Mouse (Mus musculus): ENCODE measurements at regions not wholly inside any gene's neighbourhood (a gene's known extent, or its start where the extent isn't known, plus 50 kb on each side); places are given as distances from the start of the nearest gene placed in this dataset.

DNA sequence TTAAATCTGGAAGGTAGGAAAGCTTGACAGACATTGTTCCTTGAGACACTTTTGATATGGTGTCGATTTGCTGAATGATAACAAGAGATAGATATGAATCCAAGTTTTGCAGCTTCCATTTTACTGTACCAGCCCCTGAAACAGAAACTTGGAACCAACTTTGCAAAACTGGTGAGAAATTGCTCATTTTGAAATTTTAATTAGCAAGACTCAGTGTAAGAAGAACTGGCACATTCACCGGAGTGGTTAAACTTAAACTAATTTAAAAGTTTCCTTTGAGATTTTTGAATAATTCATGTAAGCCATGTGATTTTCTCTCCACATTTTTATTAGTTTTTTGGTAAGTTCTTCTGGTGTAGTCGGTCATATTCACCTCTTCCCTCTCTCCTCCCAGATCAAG is 85.3 kb downstream of the Slitrk1 start:
- no peak for TF ChIP-seq CTCF (IDR thresholded peaks at IDR 0.05)
- TF ChIP-seq EP300 (IDR thresholded peaks at IDR 0.05), result no peak
